Mouse (Mus musculus) liver, postnatal 0 days (tissue): ENCODE data around the gene Aldh3b3.

ENCODE experiments used
- CTCF ChIP-seq: sonication (generic); IDR thresholded peaks from 2 replicates; pipeline ENCODE4 v1.5.1; 2016; ENCODE audit warnings: antibody characterized with exemption, low read depth
- EP300 ChIP-seq: IDR thresholded peaks from 2 replicates; pipeline ENCODE4 v1.6.1; 2016; ENCODE audit warnings: antibody characterized with exemption, low read depth, mild to moderate bottlenecking

GRCm38 (mm10) chr19:3925859-3926258 is 32.6 kb upstream of the Aldh3b3 start:
- TF ChIP-seq CTCF (no peak), EP300 (no peak)
